Mouse (Mus musculus) forebrain, embryonic 11.5 days (tissue): ENCODE measurements around the gene Tmem262. TPM values are rescaled to one million over a fixed set of nuclear protein-coding genes. Genes with fewer than 3 reads are reported as not detected.
"Not testable (repeated sequence)": the region's sequence is repeated elsewhere in the genome, so short reads cannot be mapped to it uniquely, and the experiment has no call there.

ENCODE experiments used
- ATAC-seq: fragments of 200-750 bp; cut with Nextera tagmentation; replicated peaks from 2 replicates; pipeline ENCODE4 v1.8.0; 2017; ENCODE audit warnings: moderate TSS enrichment; ENCODE audit not compliant: low FRiP score
- DNase-seq: peaks from one replicate; pipeline ENCODE4 v3.0.0-alpha.2; 2017; ENCODE audit warnings: low spot score
- H3K27ac ChIP-seq: fragments of 300-500 bp; sonication (generic); 2 replicates; pipeline ENCODE4 v1.5.1; 2014; ENCODE audit warnings: low read depth, low read length
- H3K27me3 ChIP-seq: fragments of 300-500 bp; sonication (generic); 2 replicates; pipeline ENCODE4 v1.6.1; 2014; ENCODE audit warnings: mild to moderate bottlenecking, low read length, mixed read lengths; ENCODE audit not compliant: control insufficient read depth, insufficient read depth
- H3K36me3 ChIP-seq: fragments of 300-500 bp; sonication (generic); 2 replicates; pipeline ENCODE4 v1.6.1; 2014; ENCODE audit warnings: mild to moderate bottlenecking, low read length, moderate library complexity, mixed read lengths; ENCODE audit not compliant: control insufficient read depth, insufficient read depth
- H3K4me1 ChIP-seq: fragments of 300-500 bp; sonication (generic); replicated peaks from 2 replicates; pipeline ENCODE4 v1.6.1; 2014; ENCODE audit warnings: low read length, mixed read lengths; ENCODE audit not compliant: control insufficient read depth, insufficient read depth
- H3K4me2 ChIP-seq: fragments of 300-500 bp; sonication (generic); 2 replicates; pipeline ENCODE4 v1.6.1; 2014; ENCODE audit warnings: low read depth, mild to moderate bottlenecking, low read length, moderate library complexity, mixed read lengths; ENCODE audit not compliant: severe bottlenecking
- H3K4me3 ChIP-seq: fragments of 300-500 bp; sonication (generic); 2 replicates; pipeline ENCODE4 v1.5.1; 2014; ENCODE audit warnings: low read depth, low read length
- H3K9ac ChIP-seq: fragments of 300-500 bp; sonication (generic); 2 replicates; pipeline ENCODE4 v1.6.1; 2014; ENCODE audit warnings: low read length
- H3K9me3 ChIP-seq: fragments of 300-500 bp; sonication (generic); 2 replicates; pipeline ENCODE4 v1.6.1; 2016; ENCODE audit warnings: low read length, mixed read lengths; ENCODE audit not compliant: control insufficient read depth
- WGBS: fragments of 180-500 bp; shearing (Covaris S2); extraction: QIAGEN DNeasy Blood & Tissue Kit; methylation state at CpG from one replicate; pipeline ENCODE4 v1.1.7; 2014; 5-methylcytosine and 5-hydroxymethylcytosine counted together
- polyA plus RNA-seq: library from polyadenylated mRNA; unstranded; fragments of >200 nt; fragmentation: Nextera tagmentation; extraction: Ambion mirVana; gene quantifications from 2 replicates; pipeline ENCODE4 v1.2.1, GENCODE M21; 2014

Gene Tmem262
- polyA plus RNA-seq: not detected in 2 replicates

DNA sequence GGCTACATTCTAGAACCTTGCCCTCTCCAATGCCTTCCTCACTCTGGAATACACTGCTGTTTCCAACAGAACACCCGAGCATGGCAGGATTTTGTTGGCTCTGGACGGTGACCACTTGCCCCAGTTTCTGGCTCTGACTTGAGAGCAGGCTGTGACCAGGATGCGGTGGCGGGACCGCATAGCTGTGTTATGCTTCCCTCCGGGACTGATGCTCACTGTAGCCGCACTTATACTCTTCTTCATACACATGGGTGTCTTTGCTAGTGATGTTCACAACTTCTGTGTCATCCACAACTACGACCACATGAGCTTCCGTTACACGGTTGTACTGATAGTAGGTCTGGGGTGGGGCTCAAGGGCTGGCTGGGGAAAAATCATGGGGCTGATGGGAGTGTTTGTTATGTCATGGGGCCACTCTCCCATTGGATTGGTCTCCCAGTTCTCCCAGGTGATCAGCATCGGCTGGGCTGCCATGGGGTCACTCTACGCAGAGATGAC, at the start of gene Tmem262:
Gene Tmem262 (plus strand): TSS at position 51 of the 498 bp plus-strand sequence.
- Histone ChIP-seq H3K9ac (no peak within 1 kb of the TSS), H3K4me3 (no peak within 1 kb of the TSS), H3K4me1 (peaks cover 11% of the 10 kb centered on the region), H3K4me2 (no peak within 1 kb of the TSS), H3K27ac (no peak within 1 kb of the TSS), H3K27me3 (no peaks in the 10 kb centered on the region), H3K36me3 (no peaks in the 10 kb centered on the region; the same call in 1 of the 2 replicates), H3K9me3 (no peaks in the 10 kb centered on the region)
- DNase-seq (no peak), ATAC-seq (no peak)
- WGBS: 94% methylated on average over 12 of the region's 12 CpGs

DNA sequence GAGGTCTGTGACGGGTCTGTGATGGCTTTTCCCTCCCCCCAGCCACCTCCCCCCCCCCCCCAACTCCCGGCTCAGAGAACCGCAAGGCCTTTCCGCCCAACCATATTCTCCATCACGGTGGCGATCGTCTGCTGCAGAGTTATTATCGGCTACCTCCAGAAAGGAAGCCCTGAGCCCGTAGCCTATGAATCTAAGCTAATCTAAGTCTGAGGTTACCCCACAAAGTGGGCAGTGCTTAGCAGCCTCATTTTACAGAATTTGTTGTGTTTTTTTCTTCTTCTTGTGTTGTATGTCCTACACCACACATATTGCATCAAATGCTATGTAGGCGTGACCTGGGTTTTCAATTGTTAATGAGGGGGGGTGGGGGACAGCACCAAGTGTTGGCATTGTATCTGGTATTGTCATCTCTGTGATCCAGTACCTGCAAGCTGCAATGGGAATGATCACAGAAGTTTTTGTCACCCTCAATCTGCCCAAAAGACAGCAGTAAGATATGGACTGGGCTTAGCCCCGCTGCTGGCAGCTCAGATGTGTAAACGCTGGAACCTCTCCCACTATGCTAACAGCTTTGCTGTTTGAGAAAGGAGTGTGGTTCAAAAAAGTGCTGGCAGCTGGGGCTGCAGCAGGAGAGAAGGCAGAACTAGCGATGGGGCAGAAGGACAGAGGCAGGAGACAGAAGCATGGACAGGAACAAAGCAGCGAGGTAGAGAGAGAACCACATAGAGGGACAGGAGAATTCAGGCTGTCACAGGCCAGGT, 49.1 kb upstream of the Tmem262 start:
- no peak overlapping the region for H3K9ac ChIP-seq
- DNase-seq (peak; percentile 39), ATAC-seq (no peak)
- H3K36me3 ChIP-seq: no peaks in the 10 kb centered on the region
- 80% methylated on average over 14 of the region's 14 CpGs for WGBS
- H3K9me3 ChIP-seq: no peaks in the 10 kb centered on the region
- H3K27me3 ChIP-seq: no peaks in the 10 kb centered on the region
- no peak overlapping the region for H3K4me2 ChIP-seq
- H3K4me1 ChIP-seq: no peaks in the 10 kb centered on the region
- H3K4me3 ChIP-seq: no peak overlapping the region
- H3K27ac ChIP-seq: no peak overlapping the region

DNA sequence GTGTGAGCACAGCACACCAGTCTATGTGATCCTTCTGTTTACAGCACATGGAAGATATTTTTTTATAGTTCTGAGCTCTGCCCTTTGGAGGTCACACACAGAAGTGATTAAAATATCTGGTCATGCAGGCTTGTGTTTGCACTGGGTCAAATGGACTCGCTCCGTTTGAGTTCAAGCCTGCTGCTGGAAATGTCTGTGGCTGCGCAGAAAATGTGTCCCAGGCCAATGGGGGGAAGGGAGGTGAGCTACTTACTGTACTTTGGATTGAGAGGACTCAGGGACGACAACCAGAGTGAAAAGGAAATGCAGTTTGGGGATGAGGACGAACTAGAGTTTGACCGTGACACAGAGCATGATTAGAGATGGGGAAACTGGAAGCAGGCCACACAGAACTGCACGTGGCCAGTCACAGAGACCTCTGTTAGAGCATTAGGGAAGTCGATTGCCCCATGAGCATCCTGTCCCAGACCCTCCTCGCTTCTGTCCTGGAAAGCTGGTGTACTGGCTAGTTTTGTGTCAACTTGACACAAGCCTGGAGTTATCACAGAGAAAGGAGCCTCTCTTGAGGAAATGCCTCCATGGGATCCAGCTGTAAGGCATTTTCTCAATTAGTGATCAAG, 43.8 kb upstream of the Tmem262 start:
- DNase-seq: no peak
- 78% methylated on average over 9 of the region's 9 CpGs for WGBS
- no peaks in the 10 kb centered on the region for H3K36me3 ChIP-seq
- no peaks in the 10 kb centered on the region for H3K27me3 ChIP-seq
- H3K4me1 ChIP-seq: no peaks in the 10 kb centered on the region
- ATAC-seq: no peak
- H3K4me3 ChIP-seq: no peak overlapping the region
- H3K4me2 ChIP-seq: no peak overlapping the region
- H3K9me3 ChIP-seq: no peaks in the 10 kb centered on the region
- H3K27ac ChIP-seq: no peak overlapping the region
- H3K9ac ChIP-seq: no peak overlapping the region

DNA sequence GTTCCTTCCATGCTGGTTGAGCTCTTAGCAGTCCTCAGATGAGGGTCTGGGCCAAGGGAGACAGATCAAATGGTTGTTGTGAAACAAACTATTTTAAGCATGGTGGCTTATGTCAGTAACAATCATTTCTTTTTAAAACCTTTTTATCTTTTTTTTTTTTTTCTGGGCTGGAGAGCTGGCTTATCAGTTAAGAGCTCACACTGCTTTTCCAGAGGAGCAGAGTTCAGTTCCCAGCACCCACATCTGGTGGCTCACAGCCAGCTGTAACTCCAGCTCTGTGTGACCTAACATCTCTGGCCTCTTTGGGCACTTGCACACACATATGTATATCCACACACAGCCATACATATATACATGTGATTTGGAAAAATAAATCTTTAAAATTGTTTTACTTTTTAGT, 42.1 kb upstream of the Tmem262 start:
- Histone ChIP-seq H3K9ac (no peak overlapping the region), H3K36me3 (no peaks in the 10 kb centered on the region), H3K27ac (no peak overlapping the region), H3K9me3 (no peaks in the 10 kb centered on the region), H3K4me3 (no peak overlapping the region), H3K27me3 (no peaks in the 10 kb centered on the region), H3K4me1 (no peaks in the 10 kb centered on the region), H3K4me2 (no peak overlapping the region)
- DNase-seq: no peak
- no peak for ATAC-seq

DNA sequence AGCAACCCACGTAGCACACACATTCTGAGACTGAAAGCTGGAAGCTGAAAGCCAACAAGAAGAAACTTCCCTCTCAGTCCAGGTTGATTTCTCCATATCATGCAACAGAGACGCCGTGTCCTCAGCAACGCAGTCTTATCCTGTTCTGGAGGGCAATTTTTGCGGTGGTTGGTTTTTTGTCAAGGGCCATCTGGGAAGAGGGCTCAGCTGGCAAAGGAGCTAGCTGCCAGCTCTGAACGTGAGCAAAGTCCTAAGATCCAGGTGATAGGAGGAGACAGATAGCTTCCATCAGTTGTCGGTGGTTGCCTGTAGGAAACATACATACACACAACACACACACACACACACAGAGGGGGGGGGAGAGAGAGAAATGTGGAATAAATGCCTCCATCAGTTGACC, 41.5 kb upstream of the Tmem262 start:
- no peaks in the 10 kb centered on the region for H3K36me3 ChIP-seq
- ATAC-seq (no peak), DNase-seq (peak; percentile 39)
- no peak overlapping the region for H3K4me3 ChIP-seq
- 85% methylated on average over 7 of the region's 7 CpGs for WGBS
- H3K27ac ChIP-seq: no peak overlapping the region
- H3K4me1 ChIP-seq: no peaks in the 10 kb centered on the region
- no peak overlapping the region for H3K4me2 ChIP-seq
- no peaks in the 10 kb centered on the region for H3K27me3 ChIP-seq
- H3K9me3 ChIP-seq: no peaks in the 10 kb centered on the region
- no peak overlapping the region for H3K9ac ChIP-seq

DNA sequence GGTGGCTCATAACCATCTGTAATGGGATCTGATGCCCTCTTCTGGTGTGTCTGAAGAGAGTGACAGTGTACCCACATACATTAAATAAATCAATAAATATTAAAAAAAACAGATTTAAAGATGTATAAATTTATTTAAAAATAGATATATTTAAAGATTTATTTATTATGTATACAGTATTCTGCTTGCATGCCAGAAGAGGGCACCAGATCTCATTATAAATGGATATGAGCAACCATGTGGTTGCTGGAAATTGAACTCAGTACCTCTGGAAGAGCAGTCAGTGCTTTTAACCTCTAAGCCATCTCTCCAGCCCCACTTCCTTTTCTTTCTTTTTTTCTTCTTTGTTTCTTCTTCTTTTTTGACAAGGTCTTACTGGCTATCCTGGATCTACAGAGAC, 39.8 kb upstream of the Tmem262 start:
- Histone ChIP-seq H3K36me3 (no peaks in the 10 kb centered on the region), H3K27ac (no peak overlapping the region), H3K4me3 (no peak overlapping the region), H3K9ac (no peak overlapping the region), H3K9me3 (no peaks in the 10 kb centered on the region), H3K27me3 (no peaks in the 10 kb centered on the region), H3K4me1 (0 out of 2 replicates have a peak, but pooled peaks cover under 1% of the 10 kb centered on the region), H3K4me2 (no peak overlapping the region)
- DNase-seq (no peak), ATAC-seq (no peak)

DNA sequence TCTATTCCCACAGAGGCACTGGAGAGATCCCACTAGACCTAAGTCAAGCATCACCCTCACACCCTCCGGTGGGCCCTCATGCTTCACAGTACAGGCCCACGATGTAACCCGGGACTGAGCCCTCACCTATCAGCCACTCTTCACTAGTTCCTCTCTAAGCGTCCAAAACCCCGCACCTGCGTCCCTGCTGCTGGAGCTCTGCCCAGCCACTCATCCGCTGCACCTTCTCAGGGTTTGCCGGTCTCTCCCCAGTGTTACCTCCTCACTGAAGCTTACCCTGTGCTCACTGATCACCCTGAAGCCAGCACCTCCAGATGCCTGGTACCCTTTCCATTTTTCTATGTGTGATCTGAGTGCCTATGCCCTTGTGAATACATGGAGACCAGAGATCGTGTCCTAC, 37.5 kb upstream of the Tmem262 start:
- Histone ChIP-seq H3K27ac (no peak overlapping the region), H3K9me3 (no peaks in the 10 kb centered on the region), H3K4me3 (no peak overlapping the region), H3K36me3 (no peaks in the 10 kb centered on the region), H3K4me1 (peaks cover 5% of the 10 kb centered on the region; the same call in 1 of the 2 replicates), H3K27me3 (no peaks in the 10 kb centered on the region), H3K9ac (no peak overlapping the region), H3K4me2 (no peak overlapping the region)
- peak; percentile 47 for DNase-seq
- WGBS: 88% methylated on average over 9 of the region's 9 CpGs
- ATAC-seq: no peak

DNA sequence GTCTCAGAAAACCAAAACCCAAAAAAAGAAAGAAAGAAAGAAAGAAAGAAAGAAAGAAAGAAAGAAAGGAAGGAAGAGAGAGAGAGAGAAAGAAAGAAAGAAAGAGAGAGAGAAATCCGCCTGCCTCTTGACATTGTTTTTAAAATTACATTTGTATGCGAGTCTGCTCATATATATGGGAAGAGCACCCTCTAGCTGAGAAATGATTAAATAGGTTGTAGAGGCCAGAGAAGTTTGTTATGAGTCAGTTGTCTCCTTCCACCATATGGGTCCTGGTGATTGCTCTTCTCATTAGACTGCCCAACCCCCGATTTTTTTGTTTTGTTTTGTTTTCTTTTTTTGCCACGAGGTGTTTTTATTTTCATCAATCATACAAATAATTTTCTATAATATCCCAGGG, 35.7 kb upstream of the Tmem262 start:
- H3K9ac ChIP-seq, H3K36me3 ChIP-seq, H3K27ac ChIP-seq, DNase-seq, ATAC-seq, H3K9me3 ChIP-seq, H3K4me2 ChIP-seq, H3K27me3 ChIP-seq, H3K4me3 ChIP-seq: not testable (repeated sequence)
- H3K4me1 ChIP-seq: peaks cover 12% of the 10 kb centered on the region
- WGBS: 75% methylated on average over 4 of the region's 4 CpGs
